Mouse (Mus musculus) MN1 (cell line): ENCODE measurements around the gene Itfg1.

Experiments
- DNase-seq: peaks from one replicate; pipeline ENCODE4 v3.0.0-alpha.2; 2016; ENCODE audit warnings: low spot score

The Itfg1 gene

GRCm38 (mm10) chr8:85730545-85730944 lies 110.2 kb downstream of the Itfg1 start:
- no peak for DNase-seq

DNA sequence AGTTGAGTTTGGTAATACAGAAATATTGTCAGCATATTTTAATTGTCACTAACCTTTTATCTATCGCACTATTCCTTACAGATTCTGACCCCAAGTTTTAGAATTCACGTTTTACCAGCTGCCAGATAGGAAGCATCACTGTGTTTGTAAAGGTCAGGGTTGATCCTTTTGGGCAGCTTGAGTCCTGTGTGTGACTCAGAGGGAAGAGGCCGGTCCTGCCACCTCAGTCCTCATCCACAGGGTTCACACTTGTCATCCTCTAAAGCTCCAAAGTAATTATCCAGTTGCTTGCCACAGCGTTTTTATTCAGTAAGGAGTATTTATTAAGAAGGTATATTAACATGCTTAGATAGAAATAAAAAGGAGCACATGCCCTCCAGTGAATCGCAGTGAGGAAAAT lies 123.5 kb downstream of the Itfg1 start:
- no peak for DNase-seq

DNA sequence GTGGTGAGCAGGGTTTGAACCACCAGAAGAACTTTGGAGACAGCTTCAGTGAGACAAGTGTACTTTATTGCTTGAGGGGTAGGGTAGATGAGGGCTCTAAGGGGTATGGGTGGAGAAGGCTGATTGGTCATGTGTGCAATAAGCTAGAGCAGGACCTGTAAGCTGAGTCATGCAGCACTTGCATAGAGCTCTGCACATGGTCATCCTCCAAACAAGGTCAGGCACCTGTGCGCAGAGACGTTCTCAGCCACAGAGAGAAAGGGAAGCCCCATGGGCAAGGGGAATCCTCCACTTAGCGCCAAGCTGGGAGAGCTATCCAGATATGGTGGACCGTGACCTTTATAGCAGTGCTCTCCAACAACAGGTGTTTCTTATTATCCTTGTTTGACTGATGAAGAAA lies 124.0 kb downstream of the Itfg1 start:
- DNase-seq: no peak

- DNase-seq: no peak
Observed at GRCm38 (mm10) chr8:85706988-85707387, 133.7 kb downstream of the Itfg1 start.

GRCm38 (mm10) chr8:85700751-85701351 lies 139.9 kb downstream of the Itfg1 start, which contains the start of gene Neto2:
Neto2 (minus strand) TSS chr8:85700924.
- DNase-seq: no peak

GRCm38 (mm10) chr8:85700101-85700750 lies 140.5 kb downstream of the Itfg1 start:
- no peak for DNase-seq

DNA sequence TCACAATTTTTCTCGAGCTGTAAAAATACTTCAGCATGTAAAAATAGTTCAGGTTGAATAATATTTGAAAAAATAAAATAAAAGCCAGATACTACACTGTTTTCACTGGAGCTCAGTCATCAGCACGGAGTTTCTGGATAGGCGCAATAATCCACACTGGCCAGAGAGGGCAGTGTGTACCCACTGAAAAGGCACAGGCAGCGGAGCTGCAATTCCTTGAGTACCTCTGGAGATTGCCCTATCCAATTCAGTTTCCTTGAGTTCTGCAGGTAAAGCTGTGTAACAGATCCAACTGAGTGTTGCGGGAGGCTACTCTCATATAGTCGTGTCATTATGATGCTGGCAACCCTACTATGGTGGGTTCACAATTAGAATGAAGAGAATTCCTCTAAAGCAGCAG lies 141.7 kb downstream of the Itfg1 start:
- peak; percentile 70 for DNase-seq
